In the genomic region with DNA sequence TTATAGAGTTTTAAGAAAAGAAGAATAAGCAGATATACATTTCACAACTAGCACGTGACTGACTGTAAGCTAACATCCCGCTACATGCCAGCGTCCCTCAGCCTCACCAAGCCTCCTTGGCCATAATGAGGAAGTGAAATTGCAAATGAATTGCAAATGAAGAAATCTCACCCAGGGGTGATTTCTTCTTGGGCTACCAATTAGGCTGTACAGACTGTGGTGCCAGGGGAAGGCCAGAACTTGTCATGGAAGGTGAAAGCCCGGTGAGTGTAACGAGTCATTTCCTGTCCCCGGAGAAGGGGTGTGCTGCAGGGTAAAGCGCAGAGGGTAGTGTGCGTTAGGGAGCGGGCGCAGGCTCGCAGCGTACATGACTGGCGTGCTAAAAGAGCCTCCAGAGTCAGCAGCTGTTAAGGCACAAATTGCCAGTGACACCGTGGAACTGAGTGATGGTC, we compare ENCODE assay signal across 8 mouse cellular contexts. TPM values are rescaled to one million over a fixed set of nuclear protein-coding genes. Genes with fewer than 3 reads are reported as not detected.
DNase-seq lines count a peak whose midpoint lies in the region; ATAC-seq and TF ChIP-seq lines count a peak whose summit lies in the region.

No protein-coding gene starts in this region.

- peak overlapping the region; percentile 39 for H3K4me3 ChIP-seq in bone marrow, adult 2 months (replicated peaks; ENCODE audit: control insufficient read depth, low read depth, low read length)
- no peak overlapping the region for H3K4me3 ChIP-seq in embryonic facial prominence, embryonic 14.5 days (ENCODE audit: low read depth, low read length)
- no peak overlapping the region for H3K4me3 ChIP-seq in limb, embryonic 14.5 days (replicated peaks; ENCODE audit: low read length)
- peak overlapping the region; percentile 24 for H3K4me3 ChIP-seq in midbrain, embryonic 15.5 days

- peak; percentile 47; the same call in 1 of the 2 replicates for TF ChIP-seq POLR2A in bone marrow, adult 2 months (IDR thresholded peaks at IDR 0.05; ENCODE audit: borderline replicate concordance, control insufficient read depth, low read depth, low read length)
- TF ChIP-seq POLR2A in limb, embryonic 14.5 days (IDR thresholded peaks at IDR 0.05; ENCODE audit: borderline replicate concordance, extremely low read depth, insufficient read depth, insufficient read length), result no peak

- H3K27me3 ChIP-seq in embryonic facial prominence, embryonic 14.5 days (replicated peaks; ENCODE audit: control insufficient read depth, insufficient read depth, low read length), result no peaks in the 10 kb centered on the region; the same call in 1 of the 2 replicates
- no peaks in the 10 kb centered on the region for H3K27me3 ChIP-seq in limb, embryonic 14.5 days (ENCODE audit: control insufficient read depth, insufficient read depth, low read length)
- no peaks in the 10 kb centered on the region for H3K27me3 ChIP-seq in midbrain, embryonic 15.5 days (replicated peaks)

- H3K4me1 ChIP-seq in bone marrow, adult 2 months (ENCODE audit: control insufficient read depth, insufficient read depth, low read length), result no peaks in the 10 kb centered on the region; the same call in 1 of the 2 replicates
- H3K4me1 ChIP-seq in embryonic facial prominence, embryonic 14.5 days (ENCODE audit: control insufficient read depth, insufficient read depth, low read length), result no peaks in the 10 kb centered on the region
- peaks cover 4% of the 10 kb centered on the region; the same call in 1 of the 2 replicates for H3K4me1 ChIP-seq in limb, embryonic 14.5 days (ENCODE audit: control insufficient read depth, insufficient read depth, low read length)
- peaks cover 12% of the 10 kb centered on the region for H3K4me1 ChIP-seq in midbrain, embryonic 15.5 days

- peak overlapping the region; percentile 78 for H3K27ac ChIP-seq in bone marrow, adult 2 months (ENCODE audit: control insufficient read depth, insufficient read depth, low read depth, low read length, poor library complexity)
- no peak overlapping the region for H3K27ac ChIP-seq in embryonic facial prominence, embryonic 14.5 days (replicated peaks; ENCODE audit: low read depth, low read length)
- no peak overlapping the region for H3K27ac ChIP-seq in limb, embryonic 14.5 days (replicated peaks; ENCODE audit: low read depth, low read length)
- H3K27ac ChIP-seq in midbrain, embryonic 15.5 days, result peak overlapping the region; percentile 69

- H3K36me3 ChIP-seq in embryonic facial prominence, embryonic 14.5 days (ENCODE audit: control insufficient read depth, insufficient read depth, low read length), result no peaks in the 10 kb centered on the region
- H3K36me3 ChIP-seq in limb, embryonic 14.5 days (ENCODE audit: control insufficient read depth, insufficient read depth, low read length), result no peaks in the 10 kb centered on the region
- H3K36me3 ChIP-seq in midbrain, embryonic 15.5 days (replicated peaks), result no peaks in the 10 kb centered on the region

- peak; percentile 2 for DNase-seq in embryonic facial prominence, embryonic 14.5 days (ENCODE audit: low spot score)
- no peak for DNase-seq in limb, embryonic 14.5 days (ENCODE audit: low spot score)
- no peak for DNase-seq in Muller cell, postnatal 12 days (ENCODE audit: inconsistent ontology term)
- DNase-seq in yolk sac, embryonic 10.5 days (ENCODE audit: low spot score), result no peak
- DNase-seq in cerebellum, adult 9-11 months, result no peak
- DNase-seq in cerebellum, adult 8-10 months, result no peak

- 0 out of 2 replicates have a peak, but pooled peaks have one; percentile 26 for ATAC-seq in embryonic facial prominence, embryonic 14.5 days (ENCODE audit: low read depth)
- ATAC-seq in limb, embryonic 14.5 days (ENCODE audit: low FRiP score, low read depth), result no peak
- peak; percentile 94 for ATAC-seq in midbrain, embryonic 15.5 days (replicated peaks)

- peak overlapping the region; percentile 37; the same call in 1 of the 2 replicates for H3K4me2 ChIP-seq in embryonic facial prominence, embryonic 14.5 days (ENCODE audit: low read depth, low read length)
- peak overlapping the region; percentile 15; the same call in 1 of the 2 replicates for H3K4me2 ChIP-seq in limb, embryonic 14.5 days (replicated peaks; ENCODE audit: low read depth, low read length, severe bottlenecking)
- peak overlapping the region; percentile 49 for H3K4me2 ChIP-seq in midbrain, embryonic 15.5 days

- 2% methylated on average over 14 of the region's 14 CpGs for WGBS in bone marrow, adult 2 months
- 47% methylated on average over 14 of the region's 14 CpGs for WGBS in embryonic facial prominence, embryonic 14.5 days
- 25% methylated on average over 14 of the region's 14 CpGs for WGBS in limb, embryonic 14.5 days
- WGBS in midbrain, embryonic 15.5 days, result 20% methylated on average over 14 of the region's 14 CpGs

- no peak for TF ChIP-seq CTCF in bone marrow, adult 2 months (IDR thresholded peaks at IDR 0.05; ENCODE audit: control insufficient read depth, insufficient read depth, low read length)

- no peak overlapping the region for H3K9ac ChIP-seq in embryonic facial prominence, embryonic 14.5 days (ENCODE audit: low read depth, low read length)
- H3K9ac ChIP-seq in limb, embryonic 14.5 days (ENCODE audit: low read depth, low read length, severe bottlenecking), result no peak overlapping the region
- no peak overlapping the region for H3K9ac ChIP-seq in midbrain, embryonic 15.5 days

- no peaks in the 10 kb centered on the region for H3K9me3 ChIP-seq in embryonic facial prominence, embryonic 14.5 days (ENCODE audit: control insufficient read depth, low read length)
- no peaks in the 10 kb centered on the region for H3K9me3 ChIP-seq in limb, embryonic 14.5 days (ENCODE audit: control insufficient read depth, low read length)
- no peaks in the 10 kb centered on the region for H3K9me3 ChIP-seq in midbrain, embryonic 15.5 days

RNA-seq across cellular contexts. Expression of a gene that starts 25.3 kb away (rescaled TPM):
- polyA plus RNA-seq in bone marrow, adult 2 months (2011; ENCODE audit: insufficient read depth, insufficient read length, low replicate concordance, missing spikeins), result 12.7 and 20.2 TPM in 2 replicates
- polyA plus RNA-seq in embryonic facial prominence, embryonic 14.5 days (2014; fragmentation: Nextera tagmentation; extraction: Ambion mirVana), result 60.9 and 64.3 TPM in 2 replicates
- polyA plus RNA-seq in limb, embryonic 14.5 days (2012; rRNA removed), result 36.9 and 40.4 TPM in 2 replicates
- polyA plus RNA-seq in limb, embryonic 14.5 days (2014; fragmentation: Nextera tagmentation; extraction: Ambion mirVana), result 61.8 and 62.2 TPM in 2 replicates
- polyA plus RNA-seq in midbrain, embryonic 15.5 days (2015; fragmentation: Nextera tagmentation; extraction: Ambion mirVana), result 30.1 and 30.9 TPM in 2 replicates

RNA-seq across cellular contexts. Expression of a gene that starts 41.9 kb away (rescaled TPM):
- polyA plus RNA-seq in bone marrow, adult 2 months (2011; ENCODE audit: insufficient read depth, insufficient read length, low replicate concordance, missing spikeins), result not detected in 2 replicates
- 4.0 and 5.6 TPM in 2 replicates for polyA plus RNA-seq in embryonic facial prominence, embryonic 14.5 days (2014; fragmentation: Nextera tagmentation; extraction: Ambion mirVana)
- 4.1 and 4.5 TPM in 2 replicates for polyA plus RNA-seq in limb, embryonic 14.5 days (2012; rRNA removed)
- 5.3 and 7.4 TPM in 2 replicates for polyA plus RNA-seq in limb, embryonic 14.5 days (2014; fragmentation: Nextera tagmentation; extraction: Ambion mirVana)
- 2.6 and 5.1 TPM in 2 replicates for polyA plus RNA-seq in midbrain, embryonic 15.5 days (2015; fragmentation: Nextera tagmentation; extraction: Ambion mirVana)

Comparison
In these comparisons a context has a peak if more than half of its experiments do, and no peak if none do; other contexts are left out.
1. H3K27ac ChIP-seq: peak in bone marrow, adult 2 months (single experiment) and midbrain, embryonic 15.5 days (single experiment); none in embryonic facial prominence, embryonic 14.5 days (single experiment) and limb, embryonic 14.5 days (single experiment).
2. H3K4me3 ChIP-seq: peak in bone marrow, adult 2 months (single experiment) and midbrain, embryonic 15.5 days (single experiment); none in embryonic facial prominence, embryonic 14.5 days (single experiment) and limb, embryonic 14.5 days (single experiment).
3. Peak in every context shown above with its lines, with median percentiles within 50 percentile points of each other: H3K4me2 ChIP-seq.